Mouse (Mus musculus) stomach, postnatal 0 days (tissue): ENCODE data around the gene Uggt2.

Experiments
- CTCF ChIP-seq: IDR thresholded peaks from 2 replicates; pipeline ENCODE4 v1.5.1; 2016; ENCODE audit warnings: antibody characterized with exemption, low read depth, mild to moderate bottlenecking, moderate library complexity
- EP300 ChIP-seq: optimal IDR thresholded peaks from 2 replicates; pipeline ENCODE3; 2016; ENCODE audit warnings: antibody characterized with exemption

GRCm38 (mm10) chr14:119007103-119007951, 91.9 kb downstream of the Uggt2 start:
- no peak for TF ChIP-seq EP300
- TF ChIP-seq CTCF = no peak
